Mouse (Mus musculus): ENCODE data around the gene Thsd7a. TPM values are rescaled to one million over a fixed set of nuclear protein-coding genes. Genes with fewer than 3 reads are reported as not detected.

The Thsd7a gene
- polyA plus RNA-seq (2016; fragmentation: Nextera tagmentation; extraction: Ambion mirVana) = 3.3 and 3.4 TPM in 2 replicates

- peak; percentile 84 for ATAC-seq (ENCODE audit: insufficient number of reproducible peaks, low FRiP score)
- H3K4me1 ChIP-seq (replicated peaks) = no peaks in the 10 kb centered on the region
- no peaks in the 10 kb centered on the region for H3K36me3 ChIP-seq
- peak within 1 kb of the TSS; percentile 78 for H3K9ac ChIP-seq
- no peaks in the 10 kb centered on the region for H3K9me3 ChIP-seq (replicated peaks)
- peak within 1 kb of the TSS; percentile 83 for H3K27ac ChIP-seq (ENCODE audit: poor library complexity, severe bottlenecking)
- no peaks in the 10 kb centered on the region for H3K27me3 ChIP-seq (replicated peaks)
- H3K4me2 ChIP-seq = peak within 1 kb of the TSS; percentile 93
- H3K4me3 ChIP-seq = peak within 1 kb of the TSS; percentile 67
- under 1% methylated on average over 56 of the region's 56 CpGs for WGBS
These were observed at the start of gene Thsd7a for GRCm38 (mm10) chr6:12748787-12749530. Gene Thsd7a (minus strand): TSS chr6:12749410.

GRCm38 (mm10) chr6:12787129-12787528 lies 37.9 kb upstream of the Thsd7a start:
- Histone ChIP-seq H3K4me3 (no peak overlapping the region), H3K9me3 (replicated peaks) (no peaks in the 10 kb centered on the region), H3K27me3 (replicated peaks) (no peaks in the 10 kb centered on the region), H3K4me1 (replicated peaks) (no peaks in the 10 kb centered on the region), H3K27ac (ENCODE audit: poor library complexity, severe bottlenecking) (no peak overlapping the region), H3K36me3 (no peaks in the 10 kb centered on the region), H3K4me2 (no peak overlapping the region), H3K9ac (no peak overlapping the region)
- no peak for ATAC-seq (ENCODE audit: insufficient number of reproducible peaks, low FRiP score)
- 61% methylated on average over 2 of the region's 2 CpGs for WGBS

GRCm38 (mm10) chr6:12786378-12786982 lies 37.3 kb upstream of the Thsd7a start:
- no peak overlapping the region for H3K27ac ChIP-seq (ENCODE audit: poor library complexity, severe bottlenecking)
- WGBS = 73% methylated on average over 2 of the region's 2 CpGs
- H3K4me1 ChIP-seq (replicated peaks) = no peaks in the 10 kb centered on the region
- no peaks in the 10 kb centered on the region for H3K27me3 ChIP-seq (replicated peaks)
- H3K9ac ChIP-seq = no peak overlapping the region
- ATAC-seq (ENCODE audit: insufficient number of reproducible peaks, low FRiP score) = no peak
- H3K36me3 ChIP-seq = no peaks in the 10 kb centered on the region
- H3K4me2 ChIP-seq = no peak overlapping the region
- no peak overlapping the region for H3K4me3 ChIP-seq
- H3K9me3 ChIP-seq (replicated peaks) = no peaks in the 10 kb centered on the region

DNA sequence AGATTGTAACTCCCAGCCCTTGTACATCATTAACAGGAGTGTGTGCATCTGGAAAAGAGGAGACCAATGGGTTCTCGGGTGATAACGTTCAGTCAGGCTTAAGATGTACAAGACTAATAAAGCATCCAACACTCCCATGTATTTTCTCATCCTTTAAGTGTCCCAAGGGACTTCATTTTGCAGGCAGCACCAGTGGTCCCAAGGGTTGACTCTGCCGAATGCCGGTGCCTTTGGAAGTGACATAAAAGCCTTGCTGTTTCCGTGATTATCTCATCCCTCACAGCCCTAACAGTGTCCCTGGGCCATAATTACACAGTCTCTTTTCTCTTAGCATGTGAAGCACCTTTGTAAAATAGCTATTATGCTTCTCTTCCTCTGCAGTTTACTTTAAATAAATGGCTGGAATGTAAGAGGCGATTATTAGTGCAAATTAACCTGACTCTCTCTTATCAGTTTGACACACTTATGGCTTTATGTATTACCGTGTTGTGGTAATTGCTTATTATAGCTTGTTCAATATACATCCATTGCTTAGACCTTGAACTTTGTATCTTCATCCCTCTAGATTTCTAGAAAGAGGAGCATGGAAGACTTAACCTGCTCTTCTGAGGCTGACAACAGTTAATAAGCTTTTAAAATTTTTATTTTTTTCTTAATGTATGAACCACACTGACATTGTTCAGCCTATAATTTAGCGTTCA lies 35.9 kb upstream of the Thsd7a start:
- 84% methylated on average over 8 of the region's 8 CpGs for WGBS
- H3K4me3 ChIP-seq = no peak overlapping the region
- no peak overlapping the region for H3K9ac ChIP-seq
- H3K4me2 ChIP-seq = no peak overlapping the region
- H3K27ac ChIP-seq (ENCODE audit: poor library complexity, severe bottlenecking) = no peak overlapping the region
- H3K4me1 ChIP-seq (replicated peaks) = no peaks in the 10 kb centered on the region
- H3K36me3 ChIP-seq = no peaks in the 10 kb centered on the region
- H3K27me3 ChIP-seq (replicated peaks) = no peaks in the 10 kb centered on the region
- H3K9me3 ChIP-seq (replicated peaks) = no peaks in the 10 kb centered on the region
- no peak for ATAC-seq (ENCODE audit: insufficient number of reproducible peaks, low FRiP score)

GRCm38 (mm10) chr6:12772799-12773198 lies 23.6 kb upstream of the Thsd7a start:
- no peaks in the 10 kb centered on the region for H3K4me1 ChIP-seq (replicated peaks)
- 0 out of 2 replicates have a peak, but pooled peaks cover under 1% of the 10 kb centered on the region for H3K9me3 ChIP-seq (replicated peaks)
- H3K27me3 ChIP-seq (replicated peaks) = no peaks in the 10 kb centered on the region
- no peak overlapping the region for H3K9ac ChIP-seq
- no peaks in the 10 kb centered on the region for H3K36me3 ChIP-seq
- no peak overlapping the region for H3K27ac ChIP-seq (ENCODE audit: poor library complexity, severe bottlenecking)
- no peak for ATAC-seq (ENCODE audit: insufficient number of reproducible peaks, low FRiP score)
- 61% methylated on average over 2 of the region's 2 CpGs for whole genome bisulfite sequencing
- no peak overlapping the region for H3K4me3 ChIP-seq
- H3K4me2 ChIP-seq = no peak overlapping the region

DNA sequence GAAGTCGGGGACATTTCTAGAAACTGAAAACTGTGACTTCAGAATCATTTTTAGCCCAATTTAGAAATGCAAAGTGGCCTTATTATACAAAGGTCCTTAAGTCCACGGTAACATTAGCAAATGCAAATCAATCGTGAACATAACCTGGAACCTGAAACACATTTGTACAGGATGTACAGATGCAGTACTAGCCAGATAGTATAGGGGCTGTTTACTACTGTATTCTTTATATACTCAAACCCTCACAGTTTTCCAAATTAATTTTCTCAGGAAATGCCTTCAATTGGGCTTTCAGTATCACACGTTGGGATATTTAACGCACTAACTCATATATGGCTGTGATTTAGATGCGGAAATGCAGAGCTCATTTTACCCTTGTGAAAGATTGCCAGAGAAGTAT lies 16.0 kb upstream of the Thsd7a start:
- H3K27me3 ChIP-seq (replicated peaks) = no peaks in the 10 kb centered on the region
- H3K4me2 ChIP-seq = no peak overlapping the region
- ATAC-seq (ENCODE audit: insufficient number of reproducible peaks, low FRiP score) = no peak
- no peak overlapping the region for H3K27ac ChIP-seq (ENCODE audit: poor library complexity, severe bottlenecking)
- WGBS = 82% methylated on average over 6 of the region's 6 CpGs
- no peak overlapping the region for H3K4me3 ChIP-seq
- no peaks in the 10 kb centered on the region for H3K36me3 ChIP-seq
- H3K9ac ChIP-seq = no peak overlapping the region
- no peaks in the 10 kb centered on the region for H3K4me1 ChIP-seq (replicated peaks)
- 0 out of 2 replicates have a peak, but pooled peaks cover 2% of the 10 kb centered on the region for H3K9me3 ChIP-seq (replicated peaks)

GRCm38 (mm10) chr6:12764606-12765005 lies 15.4 kb upstream of the Thsd7a start:
- Histone ChIP-seq H3K4me3 (no peak overlapping the region), H3K9me3 (replicated peaks) (0 out of 2 replicates have a peak, but pooled peaks cover 2% of the 10 kb centered on the region), H3K4me2 (no peak overlapping the region), H3K4me1 (replicated peaks) (no peaks in the 10 kb centered on the region), H3K27me3 (replicated peaks) (no peaks in the 10 kb centered on the region), H3K36me3 (no peaks in the 10 kb centered on the region), H3K9ac (no peak overlapping the region), H3K27ac (ENCODE audit: poor library complexity, severe bottlenecking) (no peak overlapping the region)
- no peak for ATAC-seq (ENCODE audit: insufficient number of reproducible peaks, low FRiP score)
- WGBS = 85% methylated on average over 1 of the region's 1 CpGs

GRCm38 (mm10) chr6:12763816-12764215 lies 14.6 kb upstream of the Thsd7a start:
- Histone ChIP-seq H3K27ac (ENCODE audit: poor library complexity, severe bottlenecking) (no peak overlapping the region), H3K4me3 (no peak overlapping the region), H3K36me3 (no peaks in the 10 kb centered on the region), H3K4me1 (replicated peaks) (no peaks in the 10 kb centered on the region), H3K4me2 (no peak overlapping the region), H3K9me3 (replicated peaks) (0 out of 2 replicates have a peak, but pooled peaks cover 2% of the 10 kb centered on the region), H3K9ac (no peak overlapping the region), H3K27me3 (replicated peaks) (no peaks in the 10 kb centered on the region)
- ATAC-seq (ENCODE audit: insufficient number of reproducible peaks, low FRiP score) = no peak
- WGBS = 86% methylated on average over 3 of the region's 3 CpGs

DNA sequence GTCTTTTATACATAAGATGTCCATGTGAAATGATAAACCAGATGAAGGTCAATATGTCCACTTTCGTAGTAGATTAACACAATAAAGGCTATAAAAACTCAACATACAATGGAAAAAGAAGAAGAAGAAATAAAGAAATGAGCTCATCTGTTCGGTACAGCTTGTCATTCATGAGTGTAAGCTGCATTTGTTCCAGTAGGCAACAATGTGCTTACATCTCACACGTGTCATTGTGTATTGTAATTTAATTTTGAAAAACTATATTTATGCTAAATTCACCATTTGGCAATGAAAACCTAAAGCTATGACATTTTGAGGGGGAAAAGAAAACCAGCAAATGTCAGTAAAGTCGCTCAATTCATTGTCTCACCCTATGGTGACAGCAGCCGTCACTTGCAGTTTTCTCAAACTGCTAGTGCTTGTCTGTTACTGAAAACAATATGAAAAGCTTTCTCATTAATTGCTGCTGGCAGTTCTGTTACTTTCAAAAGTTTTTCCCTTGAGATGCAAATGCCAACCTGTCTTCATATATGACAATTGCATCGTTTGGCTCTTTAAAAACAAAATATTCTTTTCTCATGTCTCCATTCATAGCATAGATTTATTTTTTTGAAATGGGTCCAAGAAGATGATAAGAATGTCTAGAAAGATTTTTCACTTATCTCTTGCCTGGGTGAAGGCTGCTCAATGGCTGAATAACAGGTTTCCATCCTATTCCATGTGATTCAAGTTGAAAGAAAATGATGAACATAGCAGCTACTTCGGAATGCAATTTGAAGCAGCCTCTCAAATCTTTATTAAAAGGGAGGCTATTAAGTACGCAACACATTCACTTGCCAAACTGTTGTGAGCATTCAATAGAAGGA lies 10.4 kb upstream of the Thsd7a start:
- Histone ChIP-seq H3K27ac (ENCODE audit: poor library complexity, severe bottlenecking) (no peak overlapping the region), H3K9me3 (replicated peaks) (no peaks in the 10 kb centered on the region), H3K27me3 (replicated peaks) (no peaks in the 10 kb centered on the region), H3K4me2 (no peak overlapping the region), H3K9ac (no peak overlapping the region), H3K4me1 (replicated peaks) (no peaks in the 10 kb centered on the region), H3K4me3 (no peak overlapping the region), H3K36me3 (no peaks in the 10 kb centered on the region)
- ATAC-seq (ENCODE audit: insufficient number of reproducible peaks, low FRiP score) = no peak
- 78% methylated on average over 8 of the region's 8 CpGs for WGBS

- H3K4me1 ChIP-seq (replicated peaks) = no peaks in the 10 kb centered on the region
- ATAC-seq (ENCODE audit: insufficient number of reproducible peaks, low FRiP score) = no peak
These were observed 3.1 kb upstream of the Thsd7a start for GRCm38 (mm10) chr6:12752297-12752696.

More at GRCm38 (mm10) chr6:12752297-12752696, 3.1 kb upstream of the Thsd7a start:
- no peaks in the 10 kb centered on the region for H3K36me3 ChIP-seq
- H3K27me3 ChIP-seq (replicated peaks) = no peaks in the 10 kb centered on the region
- no peak overlapping the region for H3K27ac ChIP-seq (ENCODE audit: poor library complexity, severe bottlenecking)
- no peak overlapping the region for H3K4me2 ChIP-seq
- no peak overlapping the region for H3K4me3 ChIP-seq
- no peaks in the 10 kb centered on the region for H3K9me3 ChIP-seq (replicated peaks)
- H3K9ac ChIP-seq = no peak overlapping the region
